Mouse (Mus musculus) B cell, adult 2 months (primary cell): ENCODE data around the gene Mybpc3.

Experiments
- DNase-seq, 2 experiments: peaks; one replicate each; pipeline ENCODE4 v3.0.0; 2022

Gene Mybpc3

GRCm38 (mm10) chr2:91117585-91118275 lies at the start of gene Mybpc3:
TSS of gene Mybpc3 (plus strand) at chr2:91118144.
- DNase-seq = no peak

- no peak for DNase-seq
Measured at GRCm38 (mm10) chr2:91068162-91068871, 49.6 kb upstream of the Mybpc3 start.

DNA sequence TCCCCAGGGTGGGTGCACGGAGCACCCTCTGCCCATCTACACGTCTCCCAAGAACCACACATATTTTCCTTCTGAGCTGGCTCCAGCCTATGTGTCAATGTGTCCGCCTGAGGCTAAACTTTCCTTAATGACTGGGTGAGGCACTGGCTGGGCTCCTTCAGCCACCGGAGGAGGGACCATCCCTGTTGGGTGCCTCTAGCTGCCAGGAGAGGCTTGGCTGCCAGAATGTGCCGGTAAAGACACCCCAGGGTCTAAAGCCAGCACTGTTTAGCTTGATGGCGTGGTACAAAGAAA lies 49.1 kb upstream of the Mybpc3 start:
- no peak for DNase-seq

DNA sequence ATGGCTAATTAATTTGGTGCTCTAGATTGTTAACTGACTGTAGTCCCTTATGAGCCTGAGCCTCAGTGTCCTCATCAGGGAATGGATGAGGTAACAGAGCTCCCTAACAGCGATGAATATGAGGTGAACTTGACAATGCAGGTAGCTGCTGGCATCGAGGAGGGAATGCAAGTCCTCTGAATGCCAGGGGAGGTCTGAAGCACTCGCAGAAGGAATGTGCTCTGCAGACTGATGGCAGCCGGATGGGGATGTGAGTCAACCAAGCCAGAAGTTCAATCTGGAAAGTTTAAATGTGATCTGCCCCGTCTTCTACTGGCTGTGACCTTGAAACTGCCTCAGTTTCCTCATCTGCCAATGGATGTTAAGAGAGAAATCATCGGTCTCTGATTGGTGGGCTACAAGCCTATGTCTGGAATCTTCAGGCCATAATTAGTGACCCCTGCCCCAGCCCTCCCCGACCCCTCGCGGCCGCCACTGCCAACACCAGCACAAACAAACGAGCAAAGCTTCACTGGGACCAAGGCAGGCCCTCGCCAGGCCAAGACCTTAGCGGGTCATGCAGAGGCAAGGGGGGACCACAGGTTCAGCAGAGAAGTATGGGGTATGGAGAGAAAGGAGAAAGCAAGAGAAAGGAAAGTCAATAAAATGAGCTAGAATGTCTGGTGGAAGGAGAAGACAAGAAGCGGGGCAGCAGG lies 48.5 kb upstream of the Mybpc3 start:
- DNase-seq = no peak

GRCm38 (mm10) chr2:91070076-91070800 lies 47.7 kb upstream of the Mybpc3 start, which contains the start of gene Slc39a13:
TSS of gene Slc39a13 (minus strand) at chr2:91070417.
- peak; percentile 97 for DNase-seq

- DNase-seq = no peak
Measured at GRCm38 (mm10) chr2:91071059-91071458, 46.9 kb upstream of the Mybpc3 start.

GRCm38 (mm10) chr2:91072092-91072491 lies 45.9 kb upstream of the Mybpc3 start:
- DNase-seq = no peak

DNA sequence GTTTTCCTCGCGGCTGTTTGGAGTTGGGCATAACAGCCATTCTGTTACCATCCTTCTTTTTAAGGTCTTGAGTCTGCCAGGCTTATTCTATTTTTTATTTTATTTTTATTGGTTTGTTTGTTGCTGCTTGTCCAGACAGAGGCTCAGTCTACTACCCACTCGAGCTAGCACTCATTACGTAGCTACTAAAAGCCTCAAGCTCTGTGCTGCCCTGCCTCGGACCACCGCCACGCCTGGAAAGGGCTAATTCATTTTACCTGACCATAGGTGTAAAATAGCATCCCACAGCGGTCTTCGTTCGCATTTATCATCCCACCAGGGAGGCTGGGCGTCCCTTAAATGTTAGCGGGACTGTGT lies 40.0 kb upstream of the Mybpc3 start:
- DNase-seq = no peak

DNA sequence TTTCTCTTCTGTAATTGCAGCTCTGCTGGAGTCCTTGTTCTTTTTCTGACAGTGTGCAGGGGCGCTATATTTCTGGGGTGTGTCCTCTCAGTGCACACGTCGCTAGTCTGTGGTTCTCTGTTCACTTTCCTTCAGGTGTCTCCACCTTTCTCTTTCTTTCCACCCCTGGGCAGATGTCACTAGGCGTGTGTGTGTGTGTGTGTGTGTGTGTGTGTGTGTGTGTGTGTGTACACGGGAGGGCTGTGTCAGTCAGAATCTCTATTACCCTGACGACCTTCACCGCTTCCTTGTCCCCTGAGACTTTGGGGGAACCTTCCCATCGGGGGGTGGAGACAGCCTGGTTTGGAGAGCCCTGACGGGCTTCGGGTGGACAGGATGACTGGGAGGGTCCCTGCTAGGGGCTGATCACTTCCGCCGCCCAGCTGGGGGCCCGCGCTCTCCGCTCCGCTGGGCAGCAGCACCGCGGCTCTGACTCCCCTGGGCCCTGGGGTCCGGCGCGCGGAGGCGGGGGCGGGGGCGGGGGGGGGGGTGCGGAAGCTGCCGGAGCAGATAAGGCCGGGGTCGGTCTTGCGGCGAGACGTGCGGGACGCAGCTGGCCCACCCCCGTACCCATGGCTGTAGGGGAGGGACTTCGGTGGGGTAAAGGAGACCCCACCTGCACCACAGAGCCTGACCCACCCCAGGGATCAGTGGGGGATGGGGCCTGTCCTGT lies 39.5 kb upstream of the Mybpc3 start:
- peak; percentile 52 to 54 for DNase-seq

GRCm38 (mm10) chr2:91079026-91079384 lies 38.9 kb upstream of the Mybpc3 start:
- peak in 1 of 2 experiments; percentile 21 for DNase-seq

- DNase-seq = peak; percentile 31 to 46
Measured at GRCm38 (mm10) chr2:91080784-91081513, 37.0 kb upstream of the Mybpc3 start.

GRCm38 (mm10) chr2:91081775-91082695 lies 35.9 kb upstream of the Mybpc3 start, which contains the start of gene Spi1:
TSS of gene Spi1 (plus strand) at chr2:91082390.
- peak in 1 of 2 experiments; percentile 8 for DNase-seq

- peak; percentile 79 to 82 for DNase-seq
Measured at GRCm38 (mm10) chr2:91082844-91083243, 35.1 kb upstream of the Mybpc3 start.

DNA sequence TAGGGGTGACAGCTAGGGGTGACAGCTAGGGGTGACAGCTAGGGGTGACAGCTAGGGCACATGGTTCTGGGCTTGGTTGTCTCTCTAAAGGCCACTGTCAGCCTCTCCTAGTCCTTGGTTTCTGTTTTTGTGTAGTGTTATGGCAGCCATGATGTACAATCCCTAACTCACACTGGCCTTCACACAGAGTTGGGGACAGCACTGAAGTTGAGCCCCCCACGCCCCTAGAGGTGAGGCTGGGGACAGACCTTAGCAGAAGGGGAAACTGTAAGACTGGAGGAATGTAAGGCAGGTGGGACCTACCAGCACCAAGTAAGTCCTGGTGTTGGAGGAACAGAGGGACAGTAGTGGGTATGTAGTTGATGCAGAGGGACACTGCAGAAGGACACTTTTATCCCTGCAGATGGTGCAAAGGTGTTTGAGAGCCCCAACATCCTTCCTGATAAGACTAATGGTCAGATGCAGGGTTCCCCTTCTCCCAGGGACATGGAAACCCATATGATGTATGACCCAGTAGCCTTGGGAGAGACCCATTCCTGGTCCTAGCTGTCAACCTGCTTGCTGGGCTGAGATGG lies 34.5 kb upstream of the Mybpc3 start:
- DNase-seq = peak in 1 of 2 experiments; percentile 51

GRCm38 (mm10) chr2:91084179-91084820 lies 33.6 kb upstream of the Mybpc3 start:
- DNase-seq = no peak

DNA sequence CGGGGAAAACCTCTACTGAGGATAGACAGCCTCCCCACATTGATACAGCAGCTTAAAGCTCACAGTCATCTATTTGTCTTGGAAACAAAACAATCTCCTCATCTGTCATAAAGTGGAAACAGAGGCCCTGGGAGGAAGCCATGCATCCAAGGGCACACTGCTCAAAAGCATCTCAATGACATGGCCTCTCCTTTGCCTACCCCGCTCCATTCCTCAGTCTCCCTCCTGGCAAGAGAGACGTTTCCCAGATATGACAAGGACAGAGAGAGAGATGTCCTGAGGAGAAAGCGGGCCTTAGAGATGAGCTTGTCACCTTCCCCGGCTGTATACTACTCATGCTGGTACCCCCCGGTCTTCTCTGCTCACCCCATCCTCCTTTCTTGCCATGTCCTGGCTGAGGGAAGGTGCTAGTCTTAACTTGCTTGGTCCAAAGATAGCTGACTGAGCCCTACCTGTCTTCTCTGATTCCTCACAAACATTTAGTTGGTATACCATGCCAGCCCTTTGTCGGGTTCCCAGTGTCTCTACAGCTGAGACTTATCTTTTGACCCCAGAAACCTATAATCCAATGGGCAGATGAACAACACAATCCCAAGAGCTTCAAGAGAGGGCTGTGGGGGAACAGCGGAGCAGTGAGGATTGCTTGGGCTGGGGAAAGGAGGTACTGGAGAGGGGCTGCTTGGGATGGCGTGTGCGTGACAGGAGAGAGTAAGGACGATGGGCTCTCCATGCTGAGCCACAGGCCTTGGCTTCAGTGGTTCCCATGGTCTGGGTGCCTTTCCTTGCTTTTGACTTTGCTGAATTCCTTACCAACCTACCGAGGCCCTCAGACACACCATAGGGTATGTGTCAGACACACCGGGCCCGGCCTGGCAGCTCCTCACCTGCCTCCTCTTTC lies 32.2 kb upstream of the Mybpc3 start:
- no peak for DNase-seq

DNA sequence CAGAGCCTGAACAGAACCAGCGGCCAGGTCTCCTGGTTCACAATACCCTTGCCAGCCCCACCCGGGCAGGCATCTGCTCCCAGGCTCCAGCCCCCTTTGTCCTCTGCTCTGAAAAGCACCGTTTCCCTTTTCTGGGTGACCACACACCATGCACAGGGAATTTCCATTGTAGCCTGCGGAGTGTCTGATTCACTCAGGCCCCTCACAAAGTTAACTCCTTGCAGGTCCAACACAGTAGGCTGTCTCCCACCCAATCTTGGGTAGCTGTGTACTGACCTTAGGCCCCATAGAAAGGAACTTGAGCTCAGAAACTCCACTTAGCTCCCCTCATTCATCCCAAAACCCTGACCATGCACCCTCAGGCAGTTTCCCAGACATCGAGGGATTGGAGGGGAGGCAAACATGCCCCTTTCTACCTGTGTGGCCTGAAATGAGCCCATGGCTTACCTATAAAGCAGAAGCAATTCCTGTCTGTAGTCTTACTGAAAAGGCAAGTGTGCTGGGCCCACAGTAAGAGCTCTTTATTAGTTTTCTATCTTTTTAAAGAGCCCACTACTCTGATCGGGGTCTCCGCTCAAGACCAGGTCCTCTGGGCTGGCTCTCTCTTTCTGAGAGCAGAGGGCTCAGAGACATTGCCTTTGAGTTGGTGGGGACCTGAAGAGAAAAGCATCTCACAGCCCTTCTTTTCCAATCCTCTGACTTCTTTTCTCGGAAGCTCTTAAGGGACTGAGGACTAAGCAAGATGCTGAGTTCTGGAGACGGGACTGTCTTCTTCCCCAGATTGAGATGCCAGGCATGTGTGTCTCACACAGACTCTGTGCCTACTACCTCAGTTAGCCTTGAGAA lies 31.3 kb upstream of the Mybpc3 start:
- DNase-seq = no peak

DNA sequence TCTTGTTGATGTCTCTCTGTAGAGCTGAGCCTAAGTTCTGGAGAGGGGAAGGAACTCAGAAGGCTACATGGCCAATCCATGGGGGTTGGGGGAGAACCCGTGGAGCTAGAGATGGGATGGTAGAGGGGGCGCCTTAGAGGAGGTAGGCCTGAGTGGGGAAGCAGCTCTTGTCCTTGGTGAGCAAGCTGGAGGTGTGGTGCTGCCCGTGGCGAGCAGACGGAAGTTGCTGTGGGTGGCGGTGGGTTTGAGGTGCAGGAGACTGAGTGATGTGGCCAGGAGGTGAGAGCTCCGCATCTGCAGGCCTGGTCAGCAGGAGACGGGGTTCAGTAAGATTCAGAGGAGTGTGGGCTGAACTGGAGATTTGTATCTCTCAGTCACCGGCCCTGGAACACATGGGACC lies 30.5 kb upstream of the Mybpc3 start:
- DNase-seq = peak in 1 of 2 experiments; percentile 28
